Mouse (Mus musculus) stomach, embryonic 15.5 days (tissue): ENCODE results near the gene Stard3. TPM values are rescaled to one million over a fixed set of nuclear protein-coding genes. Genes with fewer than 3 reads are reported as not detected.

Source experiments
- ATAC-seq: fragments of 200-750 bp; cut with Nextera tagmentation; 2 replicates; pipeline ENCODE4 v1.8.0; 2017; ENCODE audit warnings: low read depth, moderate number of reproducible peaks, moderate TSS enrichment; ENCODE audit not compliant: insufficient read depth, low FRiP score
- H3K27ac ChIP-seq: fragments of 300-500 bp; sonication (generic); 2 replicates; pipeline ENCODE4 v1.5.1; 2015; ENCODE audit warnings: mild to moderate bottlenecking, inconsistent platforms
- H3K27me3 ChIP-seq: fragments of 300-500 bp; sonication (generic); replicated peaks from 2 replicates; pipeline ENCODE4 v1.6.1; 2015; ENCODE audit warnings: inconsistent platforms
- H3K36me3 ChIP-seq: fragments of 300-500 bp; sonication (generic); 2 replicates; pipeline ENCODE4 v1.6.1; 2015; ENCODE audit warnings: inconsistent platforms
- H3K4me1 ChIP-seq: fragments of 300-500 bp; sonication (generic); 2 replicates; pipeline ENCODE4 v1.6.1; 2015; ENCODE audit warnings: inconsistent platforms
- H3K4me2 ChIP-seq: fragments of 300-500 bp; sonication (generic); 2 replicates; pipeline ENCODE4 v1.6.1; 2015; ENCODE audit warnings: mild to moderate bottlenecking, inconsistent platforms
- H3K4me3 ChIP-seq: fragments of 300-500 bp; sonication (generic); replicated peaks from 2 replicates; pipeline ENCODE4 v1.5.1; 2015; ENCODE audit warnings: inconsistent platforms
- H3K9ac ChIP-seq: fragments of 300-500 bp; sonication (generic); 2 replicates; pipeline ENCODE4 v1.6.1; 2015; ENCODE audit warnings: inconsistent platforms
- H3K9me3 ChIP-seq: fragments of 300-500 bp; sonication (generic); 2 replicates; pipeline ENCODE4 v1.6.1; 2016; ENCODE audit warnings: inconsistent platforms
- WGBS: fragments of 180-500 bp; shearing (Covaris S2); methylation state at CpG from one replicate; pipeline ENCODE4 v1.1.7; 2015; 5-methylcytosine and 5-hydroxymethylcytosine counted together
- polyA plus RNA-seq: library from polyadenylated mRNA; unstranded; fragments of >200 nt; fragmentation: Nextera tagmentation; extraction: Ambion mirVana; gene quantifications from 2 replicates; pipeline ENCODE4 v1.2.1, GENCODE M21; 2015

Stard3 gene
- polyA plus RNA-seq, 1 experiment from 2014 or later = 41.1 TPM

GRCm38 (mm10) chr11:98417074-98417473 lies 58.9 kb downstream of the Stard3 start:
- H3K4me3 ChIP-seq = no peak overlapping the region
- H3K27me3 ChIP-seq = no peaks in the 10 kb centered on the region

GRCm38 (mm10) chr11:98418273-98418672 lies 60.1 kb downstream of the Stard3 start:
- H3K27ac ChIP-seq = peak overlapping the region; percentile 81
- H3K36me3 ChIP-seq = peaks cover 9% of the 10 kb centered on the region; the same call in 1 of the 2 replicates
- ATAC-seq = no peak
- H3K4me2 ChIP-seq = no peak overlapping the region
- H3K9ac ChIP-seq = no peak overlapping the region
- H3K4me1 ChIP-seq = peaks cover 35% of the 10 kb centered on the region
- 57% methylated on average over 6 of the region's 6 CpGs for WGBS
- no peak overlapping the region for H3K4me3 ChIP-seq
- H3K9me3 ChIP-seq = no peaks in the 10 kb centered on the region
- H3K27me3 ChIP-seq = no peaks in the 10 kb centered on the region

More at GRCm38 (mm10) chr11:98417074-98417473, 58.9 kb downstream of the Stard3 start:
- WGBS = 71% methylated on average over 1 of the region's 1 CpGs
- peaks cover 35% of the 10 kb centered on the region for H3K4me1 ChIP-seq
- no peak overlapping the region for H3K4me2 ChIP-seq
- H3K36me3 ChIP-seq = no peaks in the 10 kb centered on the region
- no peak overlapping the region for H3K9ac ChIP-seq
- no peak for ATAC-seq
- no peaks in the 10 kb centered on the region for H3K9me3 ChIP-seq
- no peak overlapping the region for H3K27ac ChIP-seq

DNA sequence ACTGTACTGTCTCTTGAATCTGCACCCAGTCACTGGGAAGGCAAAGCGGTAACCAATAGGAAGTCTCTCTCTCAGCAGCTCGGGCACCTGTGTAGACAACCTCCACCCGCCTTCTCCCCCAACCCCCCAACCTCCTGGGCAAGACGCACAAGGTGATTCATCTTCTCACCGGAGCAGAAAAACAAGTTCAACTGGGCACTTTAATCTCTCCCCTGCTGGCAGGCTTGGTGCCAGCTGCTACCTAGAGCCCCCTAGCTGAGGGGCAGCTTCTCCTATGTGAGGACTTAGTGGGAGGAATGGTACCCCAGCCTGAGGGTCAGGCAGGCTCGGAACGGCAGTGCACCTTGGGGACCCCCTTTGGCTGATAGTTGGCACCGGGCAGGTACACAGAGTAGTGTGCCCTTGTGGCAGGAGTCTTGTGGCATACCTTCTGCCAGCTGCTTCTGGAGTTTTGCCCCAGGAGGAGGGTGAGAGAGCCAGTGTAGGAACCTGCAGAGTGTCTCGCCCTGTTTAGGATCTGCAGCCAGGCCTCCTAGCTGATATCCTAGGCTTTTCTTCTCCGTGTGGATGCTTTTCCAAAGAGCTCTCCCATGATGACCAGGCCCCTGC lies 60.9 kb downstream of the Stard3 start:
- H3K4me1 ChIP-seq = peaks cover 29% of the 10 kb centered on the region
- WGBS = 69% methylated on average over 10 of the region's 10 CpGs
- no peak overlapping the region for H3K4me2 ChIP-seq
- H3K27ac ChIP-seq = peak overlapping the region; percentile 81
- no peak overlapping the region for H3K9ac ChIP-seq
- H3K4me3 ChIP-seq = no peak overlapping the region
- H3K27me3 ChIP-seq = no peaks in the 10 kb centered on the region
- no peaks in the 10 kb centered on the region for H3K9me3 ChIP-seq
- ATAC-seq = peak; percentile 47
- H3K36me3 ChIP-seq = peaks cover 9% of the 10 kb centered on the region; the same call in 1 of the 2 replicates

GRCm38 (mm10) chr11:98426592-98426991 lies 68.4 kb downstream of the Stard3 start:
- Histone ChIP-seq H3K27ac (no peak overlapping the region), H3K27me3 (no peaks in the 10 kb centered on the region), H3K4me2 (no peak overlapping the region), H3K4me1 (no peaks in the 10 kb centered on the region), H3K9me3 (no peaks in the 10 kb centered on the region), H3K36me3 (peaks cover 54% of the 10 kb centered on the region), H3K4me3 (no peak overlapping the region), H3K9ac (no peak overlapping the region)
- ATAC-seq = no peak
- WGBS = 91% methylated on average over 7 of the region's 7 CpGs

GRCm38 (mm10) chr11:98428436-98428835 lies 70.3 kb downstream of the Stard3 start:
- Histone ChIP-seq H3K4me2 (no peak overlapping the region), H3K4me1 (no peaks in the 10 kb centered on the region)
- WGBS = 68% methylated on average over 5 of the region's 5 CpGs

More at GRCm38 (mm10) chr11:98428436-98428835, 70.3 kb downstream of the Stard3 start:
- peak overlapping the region; percentile 75 for H3K27ac ChIP-seq
- no peaks in the 10 kb centered on the region for H3K27me3 ChIP-seq
- no peaks in the 10 kb centered on the region for H3K9me3 ChIP-seq
- H3K36me3 ChIP-seq = peaks cover 50% of the 10 kb centered on the region
- H3K9ac ChIP-seq = no peak overlapping the region
- peak; percentile 53 for ATAC-seq
- no peak overlapping the region for H3K4me3 ChIP-seq

Other genes with a start within 250 kb of the Stard3 start
- gene Fbxl20, start 208.0 kb upstream of the Stard3 start, polyA plus RNA-seq = 15.9 and 17.3 TPM in 2 replicates
- gene Med1, start 165.1 kb upstream of the Stard3 start, polyA plus RNA-seq = 54.5 and 57.4 TPM in 2 replicates
- 9.4 and 9.7 TPM in 2 replicates for gene Cdk12, start 155.3 kb upstream of the Stard3 start, polyA plus RNA-seq
- gene Neurod2, start 28.7 kb upstream of the Stard3 start, polyA plus RNA-seq = 0.09 and 0.18 TPM in 2 replicates
- gene Ppp1r1b, start 10.0 kb upstream of the Stard3 start, polyA plus RNA-seq = 20.2 and 21.5 TPM in 2 replicates
- gene Tcap, start 25.4 kb downstream of the Stard3 start, polyA plus RNA-seq = 0.23 and 0.43 TPM in 2 replicates
- gene Pnmt, start 28.1 kb downstream of the Stard3 start, polyA plus RNA-seq = 0.22 TPM in 1 of 2 replicates, not detected in the other
- gene Pgap3, start 42.1 kb downstream of the Stard3 start, polyA plus RNA-seq = 13.0 and 15.7 TPM in 2 replicates
- 40.6 and 42.4 TPM in 2 replicates for gene Erbb2, start 54.1 kb downstream of the Stard3 start, polyA plus RNA-seq
- gene Mien1, start 80.6 kb downstream of the Stard3 start, polyA plus RNA-seq = 137 and 142 TPM in 2 replicates
- 44.7 and 56.1 TPM in 2 replicates for gene Grb7, start 88.0 kb downstream of the Stard3 start, polyA plus RNA-seq
- 0.50 and 0.69 TPM in 2 replicates for gene Ikzf3, start 187.7 kb downstream of the Stard3 start, polyA plus RNA-seq
- 0.31 and 0.40 TPM in 2 replicates for gene Zpbp2, start 192.7 kb downstream of the Stard3 start, polyA plus RNA-seq
- 55.6 and 61.8 TPM in 2 replicates for gene Ormdl3, start 229.0 kb downstream of the Stard3 start, polyA plus RNA-seq
- gene Lrrc3c, start 239.9 kb downstream of the Stard3 start, polyA plus RNA-seq = not detected in 2 replicates